Mouse (Mus musculus) CH12.LX (cell line): Measurements from ENCODE around the gene Folr2. TPM values are rescaled to one million over a fixed set of nuclear protein-coding genes. Genes with fewer than 3 reads are reported as not detected.

Experiments used
- DNase-seq: peaks from one replicate; pipeline ENCODE4 v3.0.0-alpha.2; 2013; ENCODE audit errors: extremely low read depth
- H3K27ac ChIP-seq: 2 replicates; pipeline ENCODE4 v1.5.1; 2012; ENCODE audit warnings: low read depth, mild to moderate bottlenecking, control low read depth, moderate library complexity; ENCODE audit not compliant: insufficient read depth
- H3K27me3 ChIP-seq: replicated peaks from 2 replicates; pipeline ENCODE3; 2012; ENCODE audit warnings: inconsistent platforms
- H3K36me3 ChIP-seq, 2 experiments: replicated peaks in 1 of 2; 2 replicates each; pipeline versions ENCODE3 to v1.6.1; 2012; ENCODE audit warnings: inconsistent platforms in 1 of 2, low read length in 1 of 2, mild to moderate bottlenecking in 1 of 2, mixed read lengths in 1 of 2, moderate library complexity in 1 of 2; ENCODE audit not compliant: control insufficient read depth in 1 of 2, insufficient read depth in 1 of 2
- H3K4me1 ChIP-seq, 2 experiments: 2 replicates each; pipeline ENCODE4 v1.6.1; 2012; ENCODE audit warnings: inconsistent platforms in 1 of 2, moderate library complexity in 1 of 2; ENCODE audit not compliant: insufficient read depth in 2 of 2, control insufficient read depth in 1 of 2
- H3K4me2 ChIP-seq: 2 replicates; pipeline ENCODE4 v1.6.1; 2012; ENCODE audit warnings: low read depth, mild to moderate bottlenecking, control low read depth; ENCODE audit not compliant: poor library complexity, insufficient read depth, severe bottlenecking
- H3K4me3 ChIP-seq, 3 experiments: fragments of 150-350 bp in 1 of 3; sonication (generic) in 1 of 3; replicated peaks in 1 of 3; 2 replicates each; pipeline versions ENCODE3 to v1.5.1; 2011 to 2012; ENCODE audit warnings: low read depth in 2 of 3, low read length in 2 of 3, mild to moderate bottlenecking in 2 of 3, moderate library complexity in 2 of 3, control low read depth in 1 of 3, improper control_type of control experiment in 1 of 3, inconsistent platforms in 1 of 3, mixed read lengths in 1 of 3; ENCODE audit not compliant: poor library complexity in 1 of 3
- H3K79me2 ChIP-seq: replicated peaks from 2 replicates; pipeline ENCODE4 v1.6.1; 2012; ENCODE audit warnings: mild to moderate bottlenecking, moderate library complexity; ENCODE audit not compliant: control insufficient read depth, poor library complexity, insufficient read depth, severe bottlenecking; ENCODE audit errors: extremely low read depth
- H3K9ac ChIP-seq: 2 replicates; pipeline ENCODE4 v1.6.1; 2012; ENCODE audit warnings: low read depth, mild to moderate bottlenecking, control low read depth, moderate library complexity; ENCODE audit not compliant: insufficient read depth
- H3K9me3 ChIP-seq: replicated peaks from 2 replicates; pipeline ENCODE3; 2012; ENCODE audit warnings: low read length, inconsistent platforms, mixed read lengths
- CHD2 ChIP-seq: IDR thresholded peaks from 2 replicates; pipeline ENCODE4 v1.6.1; 2011; ENCODE audit warnings: low read length, improper control_type of control experiment
- E2F4 ChIP-seq: IDR thresholded peaks from 2 replicates; pipeline ENCODE4 v1.6.1; 2011; ENCODE audit warnings: low read depth, low read length, improper control_type of control experiment; ENCODE audit not compliant: insufficient replicate concordance
- ETS1 ChIP-seq: conservative IDR thresholded peaks from 2 replicates; pipeline ENCODE4 v1.6.1; 2012; ENCODE audit warnings: low read depth, mild to moderate bottlenecking, inconsistent platforms, low read length, improper control_type of control experiment, moderate library complexity
- HCFC1 ChIP-seq: IDR thresholded peaks from 2 replicates; pipeline ENCODE4 v1.6.1; 2012; ENCODE audit warnings: low read depth, mild to moderate bottlenecking, inconsistent platforms, low read length, improper control_type of control experiment
- IRF4 ChIP-seq: IDR thresholded peaks from 2 replicates; pipeline ENCODE4 v1.6.1; 2014; ENCODE audit warnings: low read depth, mild to moderate bottlenecking, inconsistent platforms, low read length, improper control_type of control experiment
- JUN ChIP-seq: IDR thresholded peaks from 2 replicates; pipeline ENCODE4 v1.6.1; 2011; ENCODE audit warnings: low read depth, mild to moderate bottlenecking, low read length, improper control_type of control experiment, moderate library complexity; ENCODE audit not compliant: insufficient read depth
- JUND ChIP-seq: conservative IDR thresholded peaks from 2 replicates; pipeline ENCODE4 v1.6.1; 2011; ENCODE audit warnings: low read depth, low read length, improper control_type of control experiment
- MAFK ChIP-seq: IDR thresholded peaks from 2 replicates; pipeline ENCODE4 v1.6.1; 2011; ENCODE audit warnings: low read length, improper control_type of control experiment; ENCODE audit not compliant: insufficient replicate concordance
- MAX ChIP-seq: IDR thresholded peaks from 2 replicates; pipeline ENCODE4 v1.6.1; 2011; ENCODE audit warnings: low read length, improper control_type of control experiment
- MEF2A ChIP-seq: IDR thresholded peaks from 2 replicates; pipeline ENCODE4 v1.6.1; 2014; ENCODE audit warnings: low read depth, mild to moderate bottlenecking, inconsistent platforms, low read length, improper control_type of control experiment, borderline replicate concordance
- MYC ChIP-seq: IDR thresholded peaks from 2 replicates; pipeline ENCODE4 v1.6.1; 2011; ENCODE audit warnings: low read depth, mild to moderate bottlenecking, improper control_type of control experiment, low read length
- NELFE ChIP-seq: IDR thresholded peaks from 2 replicates; pipeline ENCODE4 v1.6.1; 2011; ENCODE audit warnings: low read depth, low read length, improper control_type of control experiment
- NRF1 ChIP-seq: IDR thresholded peaks from 2 replicates; pipeline ENCODE4 v1.6.1; 2014; ENCODE audit warnings: low read depth, mild to moderate bottlenecking, inconsistent platforms, low read length, improper control_type of control experiment, moderate library complexity
- POLR2A ChIP-seq: IDR thresholded peaks from 2 replicates; pipeline ENCODE4 v1.6.1; 2011; ENCODE audit warnings: low read depth, mild to moderate bottlenecking, improper control_type of control experiment, low read length
- SIN3A ChIP-seq: IDR thresholded peaks from 2 replicates; pipeline ENCODE4 v1.6.1; 2012; ENCODE audit warnings: low read length, improper control_type of control experiment, inconsistent platforms
- SMC3 ChIP-seq: IDR thresholded peaks from 2 replicates; pipeline ENCODE4 v1.6.1; 2011; ENCODE audit warnings: low read depth, low read length, improper control_type of control experiment
- TCF12 ChIP-seq: IDR thresholded peaks from 2 replicates; pipeline ENCODE4 v1.6.1; 2014; ENCODE audit warnings: low read depth, mild to moderate bottlenecking, inconsistent platforms, low read length, improper control_type of control experiment
- ZC3H11A ChIP-seq: IDR thresholded peaks from 2 replicates; pipeline ENCODE4 v1.6.1; 2012; ENCODE audit warnings: low read depth, mild to moderate bottlenecking, inconsistent platforms, low read length, improper control_type of control experiment
- ZKSCAN1 ChIP-seq: IDR thresholded peaks from 2 replicates; pipeline ENCODE4 v1.6.1; 2012; ENCODE audit warnings: low read depth, inconsistent platforms, low read length, improper control_type of control experiment, borderline replicate concordance
- ZMIZ1 ChIP-seq: IDR thresholded peaks from 2 replicates; pipeline ENCODE4 v1.6.1; 2012; ENCODE audit warnings: low read depth, mild to moderate bottlenecking, inconsistent platforms, low read length, improper control_type of control experiment
- dilution Hi-C: fragments of 300-500 bp; cut with MboI; formaldehyde crosslinking; loops from 2 replicates; pipeline ENCODE4 v1.14.3; 2020; ENCODE audit warnings: low sequenced_read_pairs; ENCODE audit not compliant: extremely low pct_unique_long_range_greater_than_20kb, extremely low pct_ligation_motif_present
- in situ Hi-C: fragments of 300-500 bp; cut with MboI; formaldehyde crosslinking; loops from 3 replicates; pipeline ENCODE4 v1.14.3; 2019; ENCODE audit warnings: low sequenced_read_pairs, low pct_ligation_motif_present, low pct_unique_long_range_greater_than_20kb, mixed read lengths
- polyA plus RNA-seq: library from polyadenylated mRNA; unstranded; fragments of >175 nt; gene quantifications from 2 replicates; pipeline ENCODE4 v1.2.1, GENCODE M21; 2012; ENCODE audit warnings: low read depth; ENCODE audit not compliant: insufficient read length
- total RNA-seq, 2 experiments: library from RNA; depleted of rRNA; stranded (reverse); fragments of 300-350 nt in 1 of 2; fragments of >200 nt in 1 of 2; gene quantifications; 2 replicates each; pipeline ENCODE4 v1.2.3; 2012 to 2014

Folr2 gene
- total and polyA plus RNA-seq, 3 experiments: not detected

DNA sequence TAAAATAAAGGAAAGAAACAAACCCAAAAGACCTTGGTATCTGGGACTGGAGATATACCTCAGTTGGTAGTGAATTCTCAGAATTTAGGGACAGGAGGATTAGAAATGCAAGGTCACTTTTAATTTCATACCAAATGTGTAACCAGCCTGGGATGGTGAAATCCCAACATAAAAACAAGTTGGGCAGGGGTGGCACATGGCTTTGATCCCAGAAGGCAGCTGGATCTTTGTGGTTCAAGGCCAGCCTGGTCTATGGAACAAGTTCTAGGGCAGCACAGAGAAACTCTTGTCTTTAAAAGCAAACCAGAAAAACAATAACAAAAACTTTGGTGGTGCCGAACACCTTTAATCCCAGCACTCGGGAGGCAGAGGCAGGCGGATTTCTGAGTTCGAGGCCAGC, 10.5 kb upstream of the Folr2 start:
- peaks cover 0 to 5% of the 10 kb centered on the region in 2 experiments; a peak in 3 of 4 replicates for H3K4me1 ChIP-seq
- no peaks in the 10 kb centered on the region for H3K79me2 ChIP-seq
- H3K27ac ChIP-seq: no peak overlapping the region
- H3K9me3 ChIP-seq: peaks cover 3% of the 10 kb centered on the region
- H3K36me3 ChIP-seq: no peaks in the 10 kb centered on the region
- no peak overlapping the region for H3K4me3 ChIP-seq
- in situ Hi-C loops (no loop called here), dilution Hi-C loops (no loop called here)
- DNase-seq: no peak
- no peaks in the 10 kb centered on the region for H3K27me3 ChIP-seq
- no peak overlapping the region for H3K4me2 ChIP-seq
- no peak overlapping the region for H3K9ac ChIP-seq
- TF ChIP-seq SMC3 (no peak), JUND (no peak), ETS1 (no peak), MAX (no peak), TCF12 (no peak), MYC (no peak), NRF1 (no peak), ZC3H11A (no peak), HCFC1 (no peak), SIN3A (no peak), MEF2A (no peak), MAFK (no peak), ZMIZ1 (no peak), CHD2 (no peak), E2F4 (no peak), IRF4 (no peak)

DNA sequence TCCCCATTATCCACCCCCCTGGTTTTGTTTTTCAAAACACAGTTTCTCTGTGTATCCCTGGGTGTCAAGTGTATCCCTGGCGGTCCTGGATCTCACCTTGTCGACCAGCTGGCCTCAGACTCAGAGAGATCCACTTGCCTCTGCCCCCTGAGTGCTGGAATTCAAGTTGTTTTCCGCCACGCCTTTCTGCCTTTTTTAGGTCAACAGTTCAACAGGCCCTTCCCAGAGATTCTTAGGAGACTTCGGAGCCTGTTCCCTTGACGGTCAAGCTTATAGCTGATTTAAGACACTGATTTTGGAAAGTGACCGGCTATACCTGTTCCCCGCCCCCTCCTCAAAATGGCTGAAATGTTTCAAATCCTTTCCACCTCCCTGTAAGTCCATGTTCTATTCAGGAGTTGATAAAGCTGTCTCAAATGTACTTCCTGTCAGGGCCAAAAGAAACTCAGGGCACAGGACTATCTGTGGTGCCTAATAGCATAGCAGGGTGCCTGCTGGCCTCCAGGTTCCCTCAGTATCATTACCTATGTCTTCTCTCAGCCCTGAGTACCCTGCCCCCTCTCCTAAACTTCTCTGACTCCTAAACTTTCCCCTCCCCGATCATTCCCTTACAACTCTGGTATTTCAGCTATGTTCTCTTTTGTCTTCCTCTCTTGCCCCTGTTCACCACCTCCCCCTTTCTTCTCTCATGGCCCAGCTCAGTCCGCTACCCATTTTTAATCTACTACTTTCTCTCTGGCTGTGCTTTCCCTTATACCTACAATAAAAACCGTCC, 9.7 kb upstream of the Folr2 start:
- Histone ChIP-seq H3K4me1 (peaks cover 0 to 5% of the 10 kb centered on the region in 2 experiments; a peak in 3 of 4 replicates), H3K79me2 (no peaks in the 10 kb centered on the region), H3K9ac (no peak overlapping the region), H3K27ac (no peak overlapping the region), H3K27me3 (no peaks in the 10 kb centered on the region), H3K4me2 (no peak overlapping the region), H3K4me3 (no peak overlapping the region), H3K36me3 (no peaks in the 10 kb centered on the region), H3K9me3 (peaks cover 3% of the 10 kb centered on the region)
- dilution Hi-C loops (no loop called here), in situ Hi-C loops (no loop called here)
- DNase-seq: no peak
- no peak for TF ChIP-seq POLR2A
- TF ChIP-seq JUN: no peak
- TF ChIP-seq MAFK: no peak
- TF ChIP-seq ZKSCAN1: no peak
- no peak for TF ChIP-seq CHD2
- TF ChIP-seq E2F4: no peak
- no peak for TF ChIP-seq TCF12
- TF ChIP-seq HCFC1: no peak
- no peak for TF ChIP-seq NELFE
- no peak for TF ChIP-seq ETS1
